Mouse (Mus musculus) liver, embryonic 11.5 days (tissue): ENCODE data around the gene Pald1. TPM values are rescaled to one million over a fixed set of nuclear protein-coding genes. Genes with fewer than 3 reads are reported as not detected.

Source experiments
- ATAC-seq: fragments of 200-750 bp; cut with Nextera tagmentation; replicated peaks from 2 replicates; pipeline ENCODE4 v1.8.0; 2017; ENCODE audit warnings: moderate number of reproducible peaks, mild to moderate bottlenecking, moderate TSS enrichment, moderate library complexity; ENCODE audit not compliant: low FRiP score
- DNase-seq: peaks from one replicate; pipeline ENCODE4 v3.0.0-alpha.2; 2017; ENCODE audit warnings: low spot score
- H3K27ac ChIP-seq: fragments of 300-500 bp; sonication (generic); 2 replicates; pipeline ENCODE4 v1.5.1; 2014; ENCODE audit warnings: mild to moderate bottlenecking, low read depth, low read length, control low read depth
- H3K27me3 ChIP-seq: fragments of 300-500 bp; sonication (generic); replicated peaks from 2 replicates; pipeline ENCODE4 v1.6.1; 2014; ENCODE audit warnings: low read length, mixed read lengths; ENCODE audit not compliant: control insufficient read depth, insufficient read depth
- H3K36me3 ChIP-seq: fragments of 300-500 bp; sonication (generic); 2 replicates; pipeline ENCODE4 v1.6.1; 2014; ENCODE audit warnings: mild to moderate bottlenecking, low read length, moderate library complexity, mixed read lengths; ENCODE audit not compliant: control insufficient read depth, insufficient read depth
- H3K4me1 ChIP-seq: fragments of 300-500 bp; sonication (generic); replicated peaks from 2 replicates; pipeline ENCODE4 v1.6.1; 2014; ENCODE audit warnings: low read length, mixed read lengths; ENCODE audit not compliant: control insufficient read depth, insufficient read depth
- H3K4me2 ChIP-seq: fragments of 300-500 bp; sonication (generic); 2 replicates; pipeline ENCODE4 v1.6.1; 2014; ENCODE audit warnings: mild to moderate bottlenecking, control low read depth, moderate library complexity
- H3K4me3 ChIP-seq: fragments of 300-500 bp; sonication (generic); 2 replicates; pipeline ENCODE4 v1.5.1; 2014; ENCODE audit warnings: low read depth, low read length, control low read depth
- H3K9ac ChIP-seq: fragments of 300-500 bp; sonication (generic); 2 replicates; pipeline ENCODE4 v1.6.1; 2014; ENCODE audit warnings: low read depth, low read length, control low read depth
- H3K9me3 ChIP-seq: fragments of 300-500 bp; sonication (generic); 2 replicates; pipeline ENCODE4 v1.6.1; 2016; ENCODE audit warnings: low read length, inconsistent platforms, mixed read lengths; ENCODE audit not compliant: control insufficient read depth
- whole genome bisulfite sequencing: fragments of 180-500 bp; shearing (Covaris S2); extraction: QIAGEN DNeasy Blood & Tissue Kit; methylation state at CpG from one replicate; pipeline ENCODE4 v1.1.7; 2014; 5-methylcytosine and 5-hydroxymethylcytosine counted together
- polyA plus RNA-seq: library from polyadenylated mRNA; unstranded; fragments of >200 nt; fragmentation: Nextera tagmentation; extraction: Ambion mirVana; gene quantifications from 2 replicates; pipeline ENCODE4 v1.2.1, GENCODE M21; 2014

Gene Pald1
- polyA plus RNA-seq, 1 experiment from 2014 or later, result 17.0 TPM

DNA sequence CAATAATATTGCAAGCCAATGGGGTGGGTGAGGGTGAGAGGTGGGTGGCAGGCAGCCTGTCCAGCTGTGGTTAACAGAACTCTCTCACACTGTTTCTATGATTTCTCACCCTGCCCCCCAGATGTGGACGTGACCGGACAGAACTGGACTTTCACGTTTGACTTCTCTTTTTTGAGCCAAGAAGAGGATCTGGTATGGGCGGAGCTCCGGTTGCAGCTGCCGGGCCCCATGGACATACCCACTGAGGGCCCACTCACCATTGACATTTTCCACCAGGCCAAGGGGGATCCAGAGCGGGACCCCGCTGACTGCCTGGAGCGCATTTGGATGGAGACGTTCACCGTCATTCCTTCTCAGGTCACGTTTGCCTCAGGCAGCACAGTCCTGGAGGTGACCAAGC lies 39.5 kb upstream of the Pald1 start:
- Histone ChIP-seq H3K4me2 (no peak overlapping the region), H3K9me3 (no peaks in the 10 kb centered on the region), H3K27ac (no peak overlapping the region), H3K27me3 (peaks cover 27% of the 10 kb centered on the region), H3K9ac (no peak overlapping the region), H3K36me3 (no peaks in the 10 kb centered on the region), H3K4me1 (peaks cover 7% of the 10 kb centered on the region), H3K4me3 (no peak overlapping the region)
- DNase-seq, result no peak
- WGBS, result 73% methylated on average over 12 of the region's 12 CpGs
- no peak for ATAC-seq

DNA sequence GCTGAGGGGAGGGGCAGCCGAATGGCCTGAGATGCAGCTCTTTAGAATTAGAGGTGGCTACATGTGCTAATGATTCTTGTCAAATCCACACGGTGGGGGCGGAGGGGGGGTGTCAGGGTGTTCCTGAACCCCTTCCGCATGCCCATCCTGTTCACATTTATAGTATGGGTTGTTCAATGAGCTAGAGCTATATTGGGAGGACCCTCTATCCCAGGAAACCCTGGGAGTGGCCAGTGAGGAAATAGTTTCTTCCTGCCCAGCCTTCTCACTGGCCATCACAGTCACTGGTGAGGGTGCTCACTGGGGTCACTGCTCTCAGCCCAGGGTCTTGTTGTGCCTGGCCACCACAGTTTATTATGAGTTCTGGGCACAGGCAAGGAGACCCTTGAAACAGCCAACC lies 36.7 kb upstream of the Pald1 start:
- H3K36me3 ChIP-seq, result no peaks in the 10 kb centered on the region
- no peak for ATAC-seq
- no peak overlapping the region for H3K27ac ChIP-seq
- H3K9ac ChIP-seq, result no peak overlapping the region
- H3K4me1 ChIP-seq, result peaks cover 8% of the 10 kb centered on the region
- no peaks in the 10 kb centered on the region for H3K9me3 ChIP-seq
- WGBS, result 54% methylated on average over 4 of the region's 4 CpGs
- DNase-seq, result no peak
- no peak overlapping the region for H3K4me3 ChIP-seq
- H3K4me2 ChIP-seq, result no peak overlapping the region; the same call in 1 of the 2 replicates
- peaks cover 38% of the 10 kb centered on the region for H3K27me3 ChIP-seq

DNA sequence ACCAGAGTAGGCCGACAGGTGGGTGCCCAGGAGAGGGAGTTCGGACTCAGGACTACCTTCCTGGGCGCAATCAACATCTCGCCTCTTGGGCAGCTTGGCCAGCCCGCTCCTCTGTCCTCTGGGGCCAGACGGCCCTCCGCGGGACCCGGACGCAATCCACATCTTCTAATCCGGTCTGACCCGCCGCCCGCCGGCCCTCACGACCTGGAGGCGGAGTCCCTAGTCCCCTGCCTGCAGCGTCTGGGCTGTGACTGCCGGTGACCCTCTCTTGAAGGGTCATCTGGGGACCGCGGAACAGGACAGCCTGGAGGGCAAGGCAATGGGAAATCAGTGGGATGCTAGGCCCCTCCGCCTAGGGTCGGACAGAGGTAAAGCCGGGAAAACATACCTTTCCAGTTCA lies 35.8 kb upstream of the Pald1 start:
- no peak for ATAC-seq
- 12% methylated on average over 23 of the region's 24 CpGs for WGBS
- H3K27ac ChIP-seq, result no peak overlapping the region
- H3K9me3 ChIP-seq, result no peaks in the 10 kb centered on the region
- peak overlapping the region; percentile 53; the same call in 1 of the 2 replicates for H3K4me3 ChIP-seq
- H3K27me3 ChIP-seq, result peaks cover 38% of the 10 kb centered on the region
- H3K9ac ChIP-seq, result no peak overlapping the region
- no peak for DNase-seq
- H3K36me3 ChIP-seq, result no peaks in the 10 kb centered on the region
- peak overlapping the region; percentile 84 for H3K4me2 ChIP-seq
- H3K4me1 ChIP-seq, result peaks cover 3% of the 10 kb centered on the region

GRCm38 (mm10) chr10:61418131-61418900 lies 35.0 kb upstream of the Pald1 start:
- no peak overlapping the region for H3K27ac ChIP-seq
- H3K9ac ChIP-seq, result peak overlapping the region; percentile 31; the same call in 1 of the 2 replicates

DNA sequence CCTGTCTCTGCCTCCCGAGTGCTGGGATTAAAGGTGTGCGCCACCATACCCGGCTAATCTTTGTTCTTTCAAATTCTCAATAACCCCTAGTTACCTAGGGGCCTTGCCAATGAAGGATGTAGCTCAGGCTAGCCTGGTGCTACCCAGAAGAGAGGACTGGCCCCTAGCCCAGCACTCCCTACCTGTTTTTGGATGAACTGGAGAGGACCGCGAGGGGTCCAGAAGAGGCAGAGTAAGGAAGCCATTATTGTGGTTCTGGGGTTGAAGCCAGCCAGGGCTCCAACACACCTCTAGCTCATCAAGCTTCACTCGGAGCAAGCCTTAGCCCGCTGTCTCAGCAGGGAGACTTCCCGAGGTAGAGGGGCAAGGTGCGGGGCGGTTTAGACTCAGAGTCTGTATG lies 34.3 kb upstream of the Pald1 start, which contains the start of gene Nodal:
Nodal (plus strand) TSS at position 301 of the 400 bp plus-strand sequence.
- Histone ChIP-seq H3K9me3 (no peaks in the 10 kb centered on the region), H3K4me2 (peak within 1 kb of the TSS; percentile 84), H3K4me1 (peaks cover 12% of the 10 kb centered on the region), H3K9ac (peak within 1 kb of the TSS; percentile 31; the same call in 1 of the 2 replicates), H3K36me3 (no peaks in the 10 kb centered on the region), H3K4me3 (peak within 1 kb of the TSS; percentile 53), H3K27ac (no peak within 1 kb of the TSS), H3K27me3 (peaks cover 38% of the 10 kb centered on the region)
- 33% methylated on average over 9 of the region's 10 CpGs for WGBS
- DNase-seq, result no peak
- ATAC-seq, result no peak

More at GRCm38 (mm10) chr10:61418131-61418900, 35.0 kb upstream of the Pald1 start:
- no peak for ATAC-seq
- Histone ChIP-seq H3K4me2 (peak overlapping the region; percentile 84), H3K36me3 (no peaks in the 10 kb centered on the region), H3K4me1 (peaks cover 5% of the 10 kb centered on the region), H3K27me3 (peaks cover 38% of the 10 kb centered on the region), H3K9me3 (no peaks in the 10 kb centered on the region), H3K4me3 (peak overlapping the region; percentile 53)
- peak; percentile 62 for DNase-seq
- 1% methylated on average over 50 of the region's 50 CpGs for WGBS

DNA sequence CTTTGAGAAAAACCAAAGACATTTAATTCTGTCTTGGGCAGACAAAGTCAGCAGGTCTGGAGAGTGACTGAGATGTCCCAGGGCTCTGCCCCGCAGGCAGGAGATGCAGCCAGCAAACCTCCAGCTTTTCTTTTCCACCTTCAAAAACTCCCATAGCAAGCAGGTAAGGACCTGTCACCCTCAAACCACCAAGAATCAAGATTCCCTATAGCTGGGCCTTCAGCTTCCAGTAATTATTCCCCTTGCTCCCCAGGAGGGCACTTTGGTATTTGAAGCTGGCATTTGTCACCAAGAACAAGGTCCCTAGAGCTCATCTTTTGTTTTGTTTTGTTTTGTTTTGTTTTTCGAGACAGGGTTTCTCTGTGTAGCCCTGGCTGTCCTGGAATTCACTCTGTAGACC lies 33.7 kb upstream of the Pald1 start:
- Histone ChIP-seq H3K9ac (no peak overlapping the region), H3K4me2 (no peak overlapping the region), H3K4me3 (no peak overlapping the region), H3K4me1 (peaks cover 15% of the 10 kb centered on the region), H3K27ac (no peak overlapping the region), H3K9me3 (no peaks in the 10 kb centered on the region), H3K36me3 (no peaks in the 10 kb centered on the region), H3K27me3 (peaks cover 38% of the 10 kb centered on the region)
- ATAC-seq (no peak), DNase-seq (no peak)
- 51% methylated on average over 2 of the region's 2 CpGs for WGBS

DNA sequence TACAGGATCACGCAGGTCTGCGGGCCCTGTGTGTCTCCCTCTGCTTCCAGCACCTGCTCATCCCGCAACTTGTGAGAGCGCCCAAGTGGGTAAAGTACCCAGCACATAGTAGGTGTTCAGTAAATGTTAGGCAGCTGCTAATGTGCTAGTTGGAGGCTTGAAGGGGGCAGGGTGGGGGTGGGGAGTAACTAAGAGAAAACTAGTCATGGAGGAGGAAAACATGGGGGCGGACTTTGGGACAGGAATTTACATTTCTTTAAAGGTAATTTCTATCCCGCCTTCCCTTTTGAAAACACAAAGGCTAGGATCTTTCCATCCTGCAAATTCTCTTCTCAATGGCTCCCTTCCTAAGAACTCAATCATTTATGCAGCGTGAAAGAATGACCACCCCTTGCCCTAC lies 33.2 kb upstream of the Pald1 start:
- H3K4me3 ChIP-seq, result no peak overlapping the region
- no peak overlapping the region for H3K9ac ChIP-seq
- no peak for ATAC-seq
- H3K9me3 ChIP-seq, result no peaks in the 10 kb centered on the region
- H3K4me1 ChIP-seq, result peaks cover 15% of the 10 kb centered on the region
- H3K4me2 ChIP-seq, result no peak overlapping the region
- H3K27ac ChIP-seq, result no peak overlapping the region
- peaks cover 38% of the 10 kb centered on the region for H3K27me3 ChIP-seq
- DNase-seq, result no peak
- 63% methylated on average over 7 of the region's 7 CpGs for WGBS
- H3K36me3 ChIP-seq, result no peaks in the 10 kb centered on the region

- peaks cover 15% of the 10 kb centered on the region for H3K4me1 ChIP-seq
- no peak overlapping the region for H3K4me3 ChIP-seq
- no peak for ATAC-seq
- H3K4me2 ChIP-seq, result no peak overlapping the region
- H3K9me3 ChIP-seq, result no peaks in the 10 kb centered on the region
- 26% methylated on average over 8 of the region's 8 CpGs for WGBS
- peaks cover 38% of the 10 kb centered on the region for H3K27me3 ChIP-seq
- DNase-seq, result peak; percentile 31
- H3K36me3 ChIP-seq, result no peaks in the 10 kb centered on the region
- H3K27ac ChIP-seq, result no peak overlapping the region
- H3K9ac ChIP-seq, result no peak overlapping the region
Measured at GRCm38 (mm10) chr10:61415890-61416289, 32.6 kb upstream of the Pald1 start.

DNA sequence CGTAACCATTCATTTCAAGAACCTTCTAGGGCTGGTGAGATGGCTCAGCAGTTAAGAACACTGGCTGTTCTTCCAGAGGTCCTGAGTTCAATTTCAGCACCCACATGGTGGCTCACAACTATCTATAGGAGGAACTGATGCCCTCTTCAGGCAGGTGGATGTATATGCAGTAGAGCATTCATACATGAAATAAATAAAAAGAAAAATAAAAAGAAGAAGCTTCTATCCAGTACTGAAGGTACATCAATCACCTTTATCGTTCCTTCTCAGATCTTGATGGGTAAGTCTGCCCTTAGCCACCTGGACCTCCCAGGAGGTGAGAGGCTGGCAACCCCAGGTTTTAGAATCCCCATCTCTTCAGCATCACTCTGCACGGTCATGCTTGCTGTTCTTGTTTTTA lies 31.9 kb upstream of the Pald1 start:
- Histone ChIP-seq H3K27ac (no peak overlapping the region), H3K4me1 (peaks cover 15% of the 10 kb centered on the region), H3K4me3 (no peak overlapping the region), H3K27me3 (peaks cover 35% of the 10 kb centered on the region), H3K9me3 (no peaks in the 10 kb centered on the region), H3K36me3 (no peaks in the 10 kb centered on the region), H3K4me2 (no peak overlapping the region), H3K9ac (no peak overlapping the region)
- DNase-seq, result no peak
- WGBS, result 71% methylated on average over 3 of the region's 3 CpGs
- no peak for ATAC-seq
